In the genomic region with DNA sequence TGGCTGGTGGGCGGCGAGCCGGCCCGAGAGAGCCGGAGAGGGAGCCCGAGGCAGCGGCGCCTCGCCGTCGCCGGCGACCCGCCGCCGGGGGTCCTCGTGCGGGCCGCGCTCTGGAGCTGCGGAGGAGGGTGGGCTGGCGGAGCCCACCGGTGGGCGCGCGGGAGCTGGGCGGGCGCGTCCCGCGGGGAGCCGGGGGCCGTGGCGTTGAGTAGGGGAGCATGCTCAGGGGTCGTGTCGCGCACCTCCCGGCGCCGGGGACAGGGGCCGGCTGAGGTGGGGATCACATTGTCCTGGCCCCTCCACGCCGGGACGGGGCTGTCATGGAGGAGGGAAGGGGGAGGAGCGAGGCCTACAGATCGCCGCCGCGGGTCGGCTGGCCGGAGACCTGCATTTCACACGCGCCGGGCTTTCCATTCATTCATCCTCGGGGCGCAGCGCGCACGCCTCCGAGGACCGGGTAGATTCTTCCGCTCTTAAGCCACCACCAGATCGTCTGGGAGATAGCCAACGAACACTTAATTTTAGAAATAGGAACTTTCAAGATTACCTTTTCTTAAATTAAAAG, we compare ENCODE assay signal across 8 mouse cellular contexts. TPM values are rescaled to one million over a fixed set of nuclear protein-coding genes. Genes with fewer than 3 reads are reported as not detected.
A peak's percentile ranks its signal among the peaks of the same experiment; 100 is the strongest.
DNase-seq lines count a peak whose midpoint lies in the region; ATAC-seq and TF ChIP-seq lines count a peak whose summit lies in the region.

No protein-coding gene starts in this region.

- TF ChIP-seq EP300 in MEL (IDR thresholded peaks at IDR 0.05; ENCODE audit: low read depth in 1 of 2, low read length in 2 of 2): peak in 1 of 2 experiments; percentile 29; a peak in 1 of 4 replicates

- H3K4me3 ChIP-seq in MEL (ENCODE audit: control insufficient read depth in 1 of 2, insufficient read depth in 1 of 2, low read depth in 2 of 2, low read length in 2 of 2): peak overlapping the region; percentile 91 to 97
- peak overlapping the region; percentile 69 for H3K4me3 ChIP-seq in forebrain, embryonic 16.5 days (replicated peaks; ENCODE audit: low read length)

- under 1% methylated on average over 60 of the region's 64 CpGs for WGBS in forebrain, embryonic 16.5 days

- peaks cover 0 to 44% of the 10 kb centered on the region in 2 experiments; a peak in 3 of 4 replicates for H3K36me3 ChIP-seq in MEL (ENCODE audit: control insufficient read depth in 1 of 2, insufficient read depth in 2 of 2, low read length in 2 of 2)
- no peaks in the 10 kb centered on the region for H3K36me3 ChIP-seq in forebrain, embryonic 16.5 days (ENCODE audit: control insufficient read depth, insufficient read depth)

- peak; percentile 60 for ATAC-seq in forebrain, embryonic 16.5 days

- DNase-seq in MEL (ENCODE audit: low read depth, low spot score): peak; percentile 77
- DNase-seq in cerebellum, adult 18-20 months: peak; percentile 73 to 74
- peak; percentile 64 to 68 for DNase-seq in heart, postnatal 36 days
- peak; percentile 54 to 65 for DNase-seq in layer of hippocampus, postnatal 10 days (ENCODE audit: low spot score in 2 of 2)
- DNase-seq in lung, postnatal 10 days: peak; percentile 81
- DNase-seq in ovary, postnatal 14 days (ENCODE audit: low spot score): peak; percentile 22
- peak; percentile 72 for DNase-seq in thymus, postnatal 14 days

- H3K9ac ChIP-seq in MEL (ENCODE audit: control insufficient read depth, low read depth, low read length, poor library complexity, severe bottlenecking): peak overlapping the region; percentile 94
- H3K9ac ChIP-seq in forebrain, embryonic 16.5 days (replicated peaks; ENCODE audit: low read depth, low read length): peak overlapping the region; percentile 93

- peak overlapping the region; percentile 86 for H3K27ac ChIP-seq in MEL (ENCODE audit: control insufficient read depth, low read depth, low read length)
- H3K27ac ChIP-seq in forebrain, embryonic 16.5 days (ENCODE audit: low read length): peak overlapping the region; percentile 96

- no peaks in the 10 kb centered on the region for H3K27me3 ChIP-seq in MEL (ENCODE audit: control insufficient read depth in 1 of 2, insufficient read depth in 2 of 2, low read length in 2 of 2)
- no peaks in the 10 kb centered on the region; the same call in 1 of the 2 replicates for H3K27me3 ChIP-seq in forebrain, embryonic 16.5 days (replicated peaks; ENCODE audit: control insufficient read depth, insufficient read depth, low read length)

- intact Hi-C loops in heart, postnatal 36 days (cut with DNase I): loop anchor here (1.0 to 5.0 kb wide), 7 partner anchors 23 to 665 kb away; partner anchors contain the start of genes Adh5, H2afz, Rap1gds1 and Trmt10a

- H3K4me2 ChIP-seq in forebrain, embryonic 16.5 days (ENCODE audit: low read length): peak overlapping the region; percentile 85

- TF ChIP-seq CTCF in MEL (IDR thresholded peaks at IDR 0.05 in 2 of 3, conservative IDR thresholded peaks at IDR 0.05 in 1 of 3; ENCODE audit: control insufficient read depth in 1 of 3, insufficient read depth in 1 of 3, low read depth in 2 of 3, low read length in 3 of 3, poor library complexity in 1 of 3, severe bottlenecking in 1 of 3): no peak

- H3K79me2 ChIP-seq in MEL (ENCODE audit: control insufficient read depth, insufficient read depth, low read length, poor library complexity): peaks cover 57% of the 10 kb centered on the region

- no peak for TF ChIP-seq RAD21 in MEL (IDR thresholded peaks at IDR 0.05; ENCODE audit: low read depth, low read length)

- peaks cover 24 to 27% of the 10 kb centered on the region in 2 experiments for H3K4me1 ChIP-seq in MEL (ENCODE audit: control insufficient read depth in 1 of 2, insufficient read depth in 2 of 2, low read length in 2 of 2)
- peaks cover 28% of the 10 kb centered on the region for H3K4me1 ChIP-seq in forebrain, embryonic 16.5 days (replicated peaks; ENCODE audit: control insufficient read depth, insufficient read depth, low read length)

- H3K9me3 ChIP-seq in MEL (replicated peaks; ENCODE audit: insufficient read depth, low read length): no peaks in the 10 kb centered on the region
- no peaks in the 10 kb centered on the region for H3K9me3 ChIP-seq in forebrain, embryonic 16.5 days (ENCODE audit: control insufficient read depth, low read length)

- TF ChIP-seq POLR2A in MEL (IDR thresholded peaks at IDR 0.05; ENCODE audit: control insufficient read depth in 1 of 2, insufficient read depth in 1 of 2, low read depth in 1 of 2, low read length in 2 of 2, poor library complexity in 1 of 2): peak in 1 of 2 experiments; percentile 17; a peak in 2 of 4 replicates

TF ChIP-seq in MEL, 35 proteins besides CTCF, POLR2A, EP300 and RAD21:
- TF ChIP-seq ZNF384 (IDR thresholded peaks at IDR 0.05; ENCODE audit: low read depth, low read length) (peak; percentile 63), MYC (IDR thresholded peaks at IDR 0.05; ENCODE audit: low read depth, low read length) (peak; percentile 66; the same call in 1 of the 2 replicates), HCFC1 (IDR thresholded peaks at IDR 0.05; ENCODE audit: low read depth, low read length) (peak; percentile 53; the same call in 1 of the 2 replicates), MXI1 (IDR thresholded peaks at IDR 0.05; ENCODE audit: low read depth, low read length) (peak; percentile 93), TCF12 (IDR thresholded peaks at IDR 0.05; ENCODE audit: low read depth, low read length) (no peak), MEF2A (IDR thresholded peaks at IDR 0.05; ENCODE audit: extremely low read depth, insufficient replicate concordance, low read depth, low read length, poor library complexity, severe bottlenecking) (no peak), JUND (IDR thresholded peaks at IDR 0.05; ENCODE audit: low read depth, low read length) (no peak), ETS1 (IDR thresholded peaks at IDR 0.05; ENCODE audit: low read depth, low read length) (peak; percentile 55; the same call in 1 of the 2 replicates), ZMIZ1 (IDR thresholded peaks at IDR 0.05; ENCODE audit: low read depth, low read length) (no peak), RCOR1 (IDR thresholded peaks at IDR 0.05; ENCODE audit: low read depth, low read length) (peak; percentile 17; the same call in 1 of the 2 replicates), SIN3A (IDR thresholded peaks at IDR 0.05; ENCODE audit: low read length) (peak; percentile 87), MAX (IDR thresholded peaks at IDR 0.05; ENCODE audit: low read length) (peak; percentile 51; the same call in 1 of the 2 replicates), GATA1 (IDR thresholded peaks at IDR 0.05; ENCODE audit: low read depth, low read length) (peak; percentile 73; the same call in 1 of the 2 replicates)

RNA-seq across cellular contexts. Expression of gene Eif4e, which starts 1.8 kb away (rescaled TPM):
- total RNA-seq in MEL (2012; rRNA removed): 363 and 364 TPM in 2 replicates
- polyA plus RNA-seq in MEL (2012; ENCODE audit: insufficient read depth in 1 of 2, insufficient read length in 2 of 2, low read depth in 1 of 2, low replicate concordance in 2 of 2, missing spikeins in 1 of 2): 100 to 1,000 TPM in 1 of 2 experiments, 10 to 100 TPM in 1; 83.5 to 490 TPM
- 388 and 397 TPM in 2 replicates for polyA plus RNA-seq in forebrain, embryonic 16.5 days (2015; fragmentation: Nextera tagmentation; extraction: Ambion mirVana)
- 100 to 1,000 TPM; 176 to 192 TPM for total RNA-seq in heart, postnatal 36 days (2021)
- total RNA-seq in layer of hippocampus, postnatal 10 days (2021): 100 to 1,000 TPM; 155 to 180 TPM

RNA-seq across cellular contexts. Expression of gene Metap1, which starts 38.4 kb away (rescaled TPM):
- total RNA-seq in MEL (2012; rRNA removed): 71.0 and 73.1 TPM in 2 replicates
- 10 to 100 TPM; 57.4 to 96.3 TPM for polyA plus RNA-seq in MEL (2012; ENCODE audit: insufficient read depth in 1 of 2, insufficient read length in 2 of 2, low read depth in 1 of 2, low replicate concordance in 2 of 2, missing spikeins in 1 of 2)
- 48.0 and 52.3 TPM in 2 replicates for polyA plus RNA-seq in forebrain, embryonic 16.5 days (2015; fragmentation: Nextera tagmentation; extraction: Ambion mirVana)
- 10 to 100 TPM; 39.0 to 39.2 TPM for total RNA-seq in heart, postnatal 36 days (2021)
- total RNA-seq in layer of hippocampus, postnatal 10 days (2021): 10 to 100 TPM; 51.7 to 54.1 TPM

Comparison
In these comparisons a context has a peak if more than half of its experiments do, and no peak if none do; other contexts are left out.
1. Peak in every context shown above with its lines: DNase-seq, ATAC-seq, H3K4me3 ChIP-seq and H3K27ac ChIP-seq.
2. DNase-seq: peak in every context shown above with its lines; median percentile 81 in lung, postnatal 10 days; 77 in MEL; 74 in cerebellum, adult 18-20 months; 72 in thymus, postnatal 14 days; 66 in heart, postnatal 36 days; 60 in layer of hippocampus, postnatal 10 days; 22 in ovary, postnatal 14 days.